Mouse (Mus musculus) B cell, adult 67 days (primary cell): ENCODE results near the gene Cyp2g1. TPM values are rescaled to one million over a fixed set of nuclear protein-coding genes. Genes with fewer than 3 reads are reported as not detected.

Source experiments
- total RNA-seq, 2 experiments: library from RNA; stranded (reverse); gene quantifications; 4 replicates each; pipeline ENCODE4 v1.2.4; 2023

The Cyp2g1 gene
- total RNA-seq: not detected

GRCm38 (mm10) chr7:26808592-26808991 lies at the start of gene Cyp2g1:
Cyp2g1 (plus strand) TSS chr7:26808892.

GRCm38 (mm10) chr7:26835059-26835458 lies 26.4 kb downstream of the Cyp2g1 start, which contains the start of gene Cyp2a5:
Cyp2a5 (plus strand) TSS chr7:26835305.

Other genes starting within 250 kb of the Cyp2g1 start
- not detected for gene Vmn1r185, start 190.4 kb upstream of the Cyp2g1 start, total RNA-seq
- gene Cyp2b23, start 122.5 kb upstream of the Cyp2g1 start, total RNA-seq: not detected
- not detected for gene Cyp2b19, start 51.8 kb upstream of the Cyp2g1 start, total RNA-seq
- not detected for gene Cyp2a5, start 26.4 kb downstream of the Cyp2g1 start, total RNA-seq
- not detected for gene Cyp2a22, start 130.5 kb downstream of the Cyp2g1 start, total RNA-seq
- not detected for gene Cyp2a12, start 220.2 kb downstream of the Cyp2g1 start, total RNA-seq